Mouse (Mus musculus) megakaryocyte, adult 5-6 weeks (primary cell): ENCODE measurements around the gene Zfp54. TPM values are rescaled to one million over a fixed set of nuclear protein-coding genes. Genes with fewer than 3 reads are reported as not detected.

Experiments used
- total RNA-seq, 2 experiments: library from RNA; stranded (forward) in 1 of 2; stranded (reverse) in 1 of 2; fragments of 153-499, 151-499 nt in 1 of 2; fragments of 221-1000, 200-1000 nt in 1 of 2; gene quantifications; 2 replicates each; pipeline versions ENCODE4 v1.2.3 to v1.2.4; 2015 to 2017

The Zfp54 gene
- total RNA-seq, 2 experiments from 2014 or later, result 7.1 to 10.4 TPM

Other genes starting within 250 kb of the Zfp54 start
- gene Vmn1r234, start 197.1 kb upstream of the Zfp54 start, total RNA-seq (2015), result not detected in 2 replicates
- not detected in 2 replicates for gene Vmn1r234, start 197.1 kb upstream of the Zfp54 start, total RNA-seq (2017)
- not detected in 2 replicates for gene Vmn1r235, start 166.8 kb upstream of the Zfp54 start, total RNA-seq (2015)
- gene Vmn1r235, start 166.8 kb upstream of the Zfp54 start, total RNA-seq (2017), result not detected in 2 replicates
- not detected in 2 replicates for gene Vmn1r236, start 140.3 kb upstream of the Zfp54 start, total RNA-seq (2015)
- gene Vmn1r236, start 140.3 kb upstream of the Zfp54 start, total RNA-seq (2017), result not detected in 2 replicates
- gene Vmn1r237, start 111.4 kb upstream of the Zfp54 start, total RNA-seq (2015), result not detected in 2 replicates
- gene Vmn1r237, start 111.4 kb upstream of the Zfp54 start, total RNA-seq (2017), result not detected in 2 replicates
- 9.8 and 11.1 TPM in 2 replicates for gene Zfp677, start 39.5 kb upstream of the Zfp54 start, total RNA-seq (2015)
- 9.4 and 11.1 TPM in 2 replicates for gene Zfp677, start 39.5 kb upstream of the Zfp54 start, total RNA-seq (2017)
- gene Zfp51, start 27.1 kb downstream of the Zfp54 start, total RNA-seq (2015), result 16.3 and 19.6 TPM in 2 replicates
- gene Zfp51, start 27.1 kb downstream of the Zfp54 start, total RNA-seq (2017), result 12.4 and 12.5 TPM in 2 replicates
- gene Zfp53, start 65.8 kb downstream of the Zfp54 start, total RNA-seq (2015), result 23.9 and 25.5 TPM in 2 replicates
- gene Zfp53, start 65.8 kb downstream of the Zfp54 start, total RNA-seq (2017), result 13.7 and 16.0 TPM in 2 replicates
- 20.2 and 25.4 TPM in 2 replicates for gene Zfp52, start 112.3 kb downstream of the Zfp54 start, total RNA-seq (2015)
- 31.0 and 36.1 TPM in 2 replicates for gene Zfp52, start 112.3 kb downstream of the Zfp54 start, total RNA-seq (2017)
- 2.0 and 3.4 TPM in 2 replicates for gene Zfp948, start 143.8 kb downstream of the Zfp54 start, total RNA-seq (2015)
- gene Zfp948, start 143.8 kb downstream of the Zfp54 start, total RNA-seq (2017), result 1.8 and 3.0 TPM in 2 replicates
- gene Zfp983, start 227.4 kb downstream of the Zfp54 start, total RNA-seq (2015), result 9.4 and 10.8 TPM in 2 replicates
- gene Zfp983, start 227.4 kb downstream of the Zfp54 start, total RNA-seq (2017), result 4.6 and 6.5 TPM in 2 replicates